Mouse (Mus musculus) myocyte (in vitro differentiated cells): Measurements from ENCODE around the gene Chaf1a.
A peak's percentile ranks its signal among the peaks of the same experiment; 100 is the strongest.

Source experiments
- MAX ChIP-seq: IDR thresholded peaks from one replicate; pipeline ENCODE4 v1.6.1; 2011; ENCODE audit warnings: low read depth, mild to moderate bottlenecking, control low read depth
- POLR2A ChIP-seq: IDR thresholded peaks from one replicate; pipeline ENCODE4 v1.6.1; 2011; ENCODE audit warnings: low read depth, mild to moderate bottlenecking, control low read depth, moderate library complexity; ENCODE audit not compliant: insufficient read length
- POLR2AphosphoS2 ChIP-seq: IDR thresholded peaks from one replicate; pipeline ENCODE4 v1.6.1; 2011; ENCODE audit warnings: low read depth, control low read depth; ENCODE audit not compliant: insufficient read length
- REST ChIP-seq: IDR thresholded peaks from one replicate; pipeline ENCODE4 v1.6.1; 2011; ENCODE audit warnings: mild to moderate bottlenecking, control low read depth, moderate library complexity; ENCODE audit not compliant: insufficient read depth, insufficient read length
- SRF ChIP-seq: IDR thresholded peaks from one replicate; pipeline ENCODE4 v1.6.1; 2011; ENCODE audit warnings: low read depth; ENCODE audit not compliant: control insufficient read depth, insufficient read length
- USF1 ChIP-seq: IDR thresholded peaks from one replicate; pipeline ENCODE4 v1.6.1; 2011; ENCODE audit warnings: low read depth, mild to moderate bottlenecking, control low read depth, moderate library complexity

DNA sequence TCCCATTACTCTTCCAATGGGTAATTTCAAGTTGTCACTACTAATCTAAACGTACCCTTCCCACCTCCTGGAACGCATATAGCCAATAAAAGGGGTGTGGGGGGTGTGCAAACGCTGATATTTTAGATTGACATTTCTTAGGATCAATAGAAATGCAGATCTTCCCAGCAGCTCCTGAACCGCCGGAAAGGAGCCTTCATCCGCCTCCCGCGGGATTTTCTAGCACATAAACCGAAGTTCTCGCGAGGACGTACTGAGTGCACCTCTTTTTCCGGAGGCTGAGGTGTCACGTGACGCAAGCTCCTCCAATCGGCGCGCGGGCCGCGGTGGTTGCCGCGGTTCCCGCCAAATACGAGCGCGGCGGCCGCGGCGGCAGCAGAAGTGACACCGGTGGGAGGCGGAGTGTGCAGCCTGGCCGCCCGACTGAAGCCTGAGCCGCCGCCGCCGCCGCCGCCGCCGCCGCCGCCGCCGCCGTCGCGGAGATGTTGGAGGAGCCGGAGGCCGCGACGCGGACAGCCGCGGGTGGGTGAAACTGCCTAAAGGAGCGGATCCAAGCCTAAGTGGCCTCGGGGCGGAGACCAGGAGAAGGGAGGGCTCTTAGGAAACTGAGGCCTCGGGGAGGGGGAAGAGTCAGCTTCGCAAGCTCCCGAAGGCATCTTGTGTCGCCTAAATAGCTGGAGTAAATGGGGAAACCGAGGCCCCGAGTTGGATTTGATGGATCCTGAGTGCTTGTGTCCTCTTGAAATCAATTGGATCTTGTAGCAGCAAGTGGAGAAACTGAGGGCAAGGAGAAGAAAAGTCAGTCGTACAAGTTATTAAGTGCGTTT, at the start of gene Chaf1a:
- no peak for TF ChIP-seq MAX
- peak; percentile 99 for TF ChIP-seq USF1
- TF ChIP-seq POLR2A, result peak; percentile 55
- TF ChIP-seq SRF, result peak; percentile 40
- no peak for TF ChIP-seq REST
- TF ChIP-seq POLR2AphosphoS2, result peak; percentile 42
